Mouse (Mus musculus): ENCODE measurements around the gene Safb.

Gene Safb

GRCm38 (mm10) chr17:56647546-56647945 is 62.9 kb downstream of the Safb start:
- DNase-seq (ENCODE audit: low read depth), result peak; percentile 22

- DNase-seq (ENCODE audit: low read depth), result no peak
These were observed 67.2 kb downstream of the Safb start for GRCm38 (mm10) chr17:56651801-56652200.

- no peak for DNase-seq (ENCODE audit: low read depth)
These were observed 70.1 kb downstream of the Safb start for GRCm38 (mm10) chr17:56654771-56655170.

- DNase-seq (ENCODE audit: low read depth), result no peak
These were observed 70.7 kb downstream of the Safb start for GRCm38 (mm10) chr17:56655311-56655710.
